Mouse (Mus musculus) MN1 (cell line): ENCODE data around the gene Larp4.
A peak's percentile ranks its signal among the peaks of the same experiment; 100 is the strongest.
"Not testable (repeated sequence)": the region's sequence is repeated elsewhere in the genome, so short reads cannot be mapped to it uniquely, and the experiment has no call there.

Experiments used
- DNase-seq: peaks from one replicate; pipeline ENCODE4 v3.0.0-alpha.2; 2016; ENCODE audit warnings: low spot score

Gene Larp4

DNA sequence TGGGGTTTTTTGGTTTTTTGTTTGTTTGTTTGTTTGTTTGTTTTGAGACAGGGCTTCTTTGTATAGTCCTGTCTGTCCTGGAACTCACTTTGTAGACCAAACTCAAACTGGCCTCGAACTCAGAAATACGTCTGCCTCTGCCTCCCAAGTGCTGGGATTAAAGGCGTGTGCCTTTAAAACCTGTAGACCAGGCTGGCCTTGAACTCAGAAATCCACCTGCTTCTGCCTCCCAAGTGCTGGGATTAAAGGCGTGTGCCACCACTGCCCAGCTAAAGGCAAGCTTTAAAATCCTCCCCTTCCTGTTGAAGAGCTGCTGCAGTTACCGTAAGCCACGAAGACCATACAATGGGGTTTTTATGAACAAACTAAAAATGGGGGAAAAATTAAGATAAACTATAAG lies at the start of gene Larp4:
Gene Larp4, plus strand, starts transcription at position 301 of the 400 bp plus-strand sequence.
- DNase-seq, result not testable (repeated sequence)

DNA sequence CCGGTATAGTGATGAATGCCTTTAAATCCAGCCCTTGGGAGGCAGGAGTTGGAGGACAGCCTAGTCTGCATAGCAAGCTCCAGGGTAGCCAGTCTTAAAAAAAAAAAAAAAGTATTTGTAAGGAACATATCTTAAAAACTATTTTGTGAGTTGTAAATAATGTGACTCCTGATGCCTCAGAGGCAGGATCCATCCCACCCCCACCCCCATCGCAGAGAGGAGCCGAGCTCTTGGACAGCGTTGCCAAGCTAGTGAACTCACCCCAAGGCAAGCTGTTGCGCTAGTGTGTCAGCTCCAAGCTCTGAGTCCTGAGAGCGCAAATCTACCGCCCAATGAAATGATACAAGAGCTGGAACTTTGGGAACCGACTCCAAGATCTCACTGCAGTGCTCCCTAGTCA lies 38.6 kb upstream of the Larp4 start:
- no peak for DNase-seq

DNA sequence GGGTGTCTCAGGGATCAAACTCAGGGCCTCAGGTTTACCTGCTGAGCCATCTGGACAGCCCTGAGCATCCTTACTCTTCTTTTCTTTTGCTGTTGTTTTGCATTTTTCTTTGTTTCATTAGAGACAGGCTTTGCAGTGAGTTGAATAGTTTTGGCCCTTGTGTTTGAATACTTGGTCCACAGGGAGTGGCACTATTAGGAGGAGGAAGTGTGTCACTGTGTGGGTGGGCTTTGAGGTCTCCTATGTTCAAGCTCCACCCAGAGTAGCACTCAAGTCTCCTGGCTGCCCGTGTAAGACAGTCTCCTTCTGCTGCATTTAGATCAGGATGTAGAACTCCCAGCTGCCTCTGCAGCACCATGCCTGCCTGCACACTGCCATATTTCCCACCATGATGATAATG lies 35.4 kb upstream of the Larp4 start:
- no peak for DNase-seq

DNA sequence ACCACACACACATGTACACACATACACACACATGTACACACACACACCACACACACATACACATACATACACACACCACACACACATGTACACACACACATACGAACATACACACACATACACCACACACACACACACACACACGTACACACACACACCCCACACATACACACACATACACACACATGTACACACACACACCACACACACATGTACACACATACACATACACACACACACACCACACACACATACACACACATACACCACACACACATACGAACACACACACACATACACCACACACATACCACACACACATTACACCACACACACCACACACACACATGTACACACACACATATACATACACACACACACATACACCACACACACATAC lies 33.2 kb upstream of the Larp4 start:
- DNase-seq, result no peak

DNA sequence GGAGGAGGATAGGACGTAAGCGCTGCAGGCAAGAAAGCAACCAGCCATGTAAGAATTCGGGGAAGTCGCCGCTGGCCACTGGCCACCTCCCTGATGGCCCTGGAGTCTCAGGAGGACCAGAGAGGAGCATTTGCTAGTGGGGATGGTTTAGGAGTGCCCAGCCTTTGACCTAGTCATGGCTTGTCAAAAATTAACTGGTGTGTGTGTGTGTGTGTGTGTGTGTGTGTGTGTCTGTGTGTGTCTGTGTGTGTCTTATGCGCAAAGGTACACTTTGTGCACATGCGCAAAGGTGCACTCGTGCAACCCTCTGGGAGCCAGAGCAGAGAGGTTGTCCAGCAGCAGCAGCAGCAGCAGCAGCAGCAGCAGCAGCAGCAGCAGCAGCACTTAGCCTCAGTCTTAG lies 32.0 kb upstream of the Larp4 start:
- no peak for DNase-seq

DNA sequence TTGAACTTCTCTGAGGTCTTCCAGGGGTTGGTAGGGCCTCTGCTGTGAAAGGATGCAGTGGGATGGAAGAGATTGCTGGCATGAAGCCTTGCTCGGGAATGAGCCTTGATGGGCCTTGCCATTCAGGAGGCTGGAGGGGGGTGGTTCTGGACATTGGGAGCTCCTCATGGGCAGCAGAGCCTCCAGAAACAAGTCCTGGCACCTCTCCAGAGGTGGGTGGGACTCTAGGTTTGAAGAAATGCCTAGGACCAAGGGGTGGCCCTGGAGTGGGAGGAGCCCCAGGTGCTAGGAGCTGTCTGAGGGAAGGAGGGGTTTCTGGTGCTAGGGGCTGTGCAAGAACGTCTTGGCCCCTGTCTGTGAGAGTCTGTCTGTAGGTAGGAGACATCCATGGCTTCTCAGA lies 29.4 kb upstream of the Larp4 start:
- DNase-seq, result peak; percentile 44

DNA sequence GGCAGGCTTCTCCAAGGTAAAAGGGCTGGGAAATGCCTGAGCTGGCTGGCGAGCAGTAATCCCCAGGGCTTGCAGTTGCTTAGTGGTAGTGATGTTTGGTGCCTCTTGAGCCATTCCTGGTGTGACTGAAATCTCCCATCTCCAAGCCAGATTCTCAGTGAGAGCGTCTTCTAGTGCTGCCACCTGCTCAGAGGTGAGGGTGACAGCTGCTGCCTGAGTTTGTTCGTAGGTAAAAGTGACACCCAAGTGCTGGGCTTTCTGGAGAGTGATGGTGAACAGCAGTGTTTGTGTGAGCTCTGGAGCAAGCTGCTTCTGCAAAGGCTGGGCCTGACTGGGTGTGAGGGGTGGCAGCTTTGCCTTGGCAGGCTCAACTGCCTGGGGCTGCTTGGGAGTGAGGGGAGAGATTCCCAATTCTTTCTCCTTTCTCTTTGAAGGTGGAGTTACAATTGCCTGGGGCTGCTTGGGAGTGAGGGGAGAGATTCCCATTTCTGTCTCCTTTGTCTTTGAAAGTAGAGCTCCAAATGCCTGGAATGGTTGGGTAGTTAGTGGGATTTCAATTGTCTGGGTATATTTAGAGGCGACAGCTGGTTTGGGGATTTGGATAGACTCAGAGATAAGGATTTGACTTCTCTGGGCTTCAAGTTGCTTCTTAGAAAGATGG lies 28.8 kb upstream of the Larp4 start:
- no peak for DNase-seq

DNA sequence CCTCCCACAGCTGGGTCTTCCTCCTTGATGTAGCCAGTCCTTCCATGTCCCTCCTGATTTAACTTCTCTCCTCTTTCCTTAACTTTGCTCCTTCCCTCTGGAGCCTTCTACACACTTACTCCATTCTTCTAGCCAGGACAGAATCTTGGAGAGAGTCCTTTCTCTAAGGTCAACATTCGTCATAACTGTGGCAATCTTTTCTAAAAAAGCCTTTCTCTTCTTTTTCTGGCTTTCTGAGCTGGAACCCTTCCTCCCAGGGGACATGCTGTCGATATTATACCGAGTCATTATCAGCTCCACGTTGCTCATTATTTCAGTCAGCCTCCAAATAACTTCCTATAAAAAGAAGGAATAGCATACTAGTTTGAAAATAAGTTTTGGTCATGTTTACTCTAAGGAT lies 14.5 kb upstream of the Larp4 start:
- DNase-seq, result no peak

DNA sequence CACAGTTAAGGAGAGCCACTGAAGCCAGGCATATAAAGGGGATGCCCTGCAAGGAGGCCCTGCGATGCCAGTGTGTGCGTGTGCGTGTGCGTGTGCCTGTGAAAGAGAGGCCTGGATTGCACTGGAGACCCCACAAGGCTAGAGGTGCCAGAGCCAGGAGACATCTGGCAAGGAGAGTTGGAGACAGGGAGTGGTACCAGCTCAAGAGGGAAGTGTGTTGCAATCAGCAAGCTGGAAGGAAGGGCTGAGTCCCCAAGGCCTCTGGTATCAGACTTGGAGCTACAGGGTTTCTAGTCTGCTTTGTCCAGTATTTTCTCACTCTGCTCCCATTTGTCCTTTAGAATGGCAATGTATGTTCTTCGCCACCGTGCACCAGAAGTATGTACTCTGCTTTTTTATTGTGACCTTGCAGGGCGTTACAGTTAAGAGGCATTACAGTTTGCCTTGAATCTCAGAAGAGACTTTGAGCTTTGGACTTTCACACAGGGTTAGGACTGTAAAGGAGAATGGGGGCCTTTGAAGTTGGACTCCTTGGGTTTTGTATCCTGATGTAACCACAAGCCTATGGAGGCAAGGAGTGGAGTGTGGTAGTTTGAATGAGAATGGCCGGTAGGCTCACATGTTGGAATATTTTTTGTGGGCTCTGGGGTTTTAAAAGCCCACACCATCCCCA lies 4.6 kb upstream of the Larp4 start:
- no peak for DNase-seq

DNA sequence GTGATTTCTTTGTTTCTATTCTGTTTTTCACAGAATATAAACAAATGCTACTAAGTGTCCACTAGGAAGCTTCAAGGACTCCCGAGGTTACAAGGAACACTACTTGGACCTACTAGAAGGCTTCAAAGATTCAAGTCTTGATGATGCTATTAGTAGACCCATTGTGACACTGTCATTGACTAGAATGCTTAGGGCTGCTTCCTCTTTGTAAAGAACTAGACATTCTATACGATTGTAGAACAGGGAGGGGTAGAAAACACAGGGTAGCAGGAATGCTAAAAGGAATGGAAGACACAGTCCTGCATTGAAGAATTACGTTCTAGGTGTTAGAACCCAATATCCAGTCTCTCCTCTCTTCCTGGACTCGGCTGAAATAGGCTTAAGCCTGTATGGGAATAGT lies 2.9 kb upstream of the Larp4 start, which contains the start of gene Fam186a:
Gene Fam186a, minus strand, starts transcription at position 101 of the 400 bp plus-strand sequence.
- no peak for DNase-seq

DNA sequence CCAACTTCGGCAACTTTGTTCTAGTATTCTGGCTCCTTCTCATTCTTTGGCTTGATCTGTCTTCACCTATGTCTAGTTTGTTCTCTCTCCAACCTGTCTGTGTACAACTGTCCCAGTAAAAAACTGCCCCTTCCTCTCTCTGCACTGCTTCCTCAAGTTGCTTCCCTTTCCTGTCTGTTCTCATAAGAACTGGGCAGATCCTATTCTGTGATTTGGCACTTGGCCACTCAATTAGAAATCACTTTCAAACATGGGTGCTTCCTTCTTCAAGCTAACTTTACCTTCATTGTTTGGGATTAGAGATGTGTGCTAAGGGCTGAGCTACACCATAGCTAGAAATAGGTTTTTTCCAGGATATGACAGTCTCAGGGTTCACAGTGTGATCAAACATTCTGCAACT lies 741 bp downstream of the Larp4 start:
- no peak for DNase-seq

DNA sequence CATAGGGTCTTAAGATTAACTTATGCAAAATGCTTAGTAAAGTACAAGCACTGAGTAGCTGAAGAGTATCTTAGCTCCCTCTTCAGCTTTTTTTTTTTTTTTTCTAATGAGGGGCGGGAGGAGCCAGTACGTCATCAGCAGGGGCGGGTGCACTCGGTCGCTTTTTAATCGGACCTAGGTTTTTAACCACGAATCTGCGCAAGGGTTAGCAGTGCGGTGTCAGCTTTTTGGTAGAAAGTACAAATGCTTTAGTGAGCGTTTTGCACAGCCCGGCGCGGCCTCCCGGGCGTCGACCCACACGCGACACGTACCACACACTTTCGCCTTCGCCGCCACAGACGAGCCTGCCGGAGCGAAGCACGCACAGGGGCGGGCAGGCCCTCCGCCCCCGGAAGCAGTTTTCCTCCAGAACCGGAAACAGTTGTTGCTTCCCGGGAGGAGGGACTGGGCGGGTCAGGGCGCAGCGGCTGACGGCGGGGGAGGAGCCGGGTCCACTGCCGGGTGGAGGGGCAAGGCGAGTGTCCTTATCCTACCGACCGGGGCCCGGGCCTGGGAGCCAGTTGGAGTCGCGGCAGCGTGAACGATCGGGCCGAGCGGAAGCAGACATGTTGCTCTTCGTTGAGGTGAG lies 2.6 kb downstream of the Larp4 start:
- peak; percentile 98 for DNase-seq

DNA sequence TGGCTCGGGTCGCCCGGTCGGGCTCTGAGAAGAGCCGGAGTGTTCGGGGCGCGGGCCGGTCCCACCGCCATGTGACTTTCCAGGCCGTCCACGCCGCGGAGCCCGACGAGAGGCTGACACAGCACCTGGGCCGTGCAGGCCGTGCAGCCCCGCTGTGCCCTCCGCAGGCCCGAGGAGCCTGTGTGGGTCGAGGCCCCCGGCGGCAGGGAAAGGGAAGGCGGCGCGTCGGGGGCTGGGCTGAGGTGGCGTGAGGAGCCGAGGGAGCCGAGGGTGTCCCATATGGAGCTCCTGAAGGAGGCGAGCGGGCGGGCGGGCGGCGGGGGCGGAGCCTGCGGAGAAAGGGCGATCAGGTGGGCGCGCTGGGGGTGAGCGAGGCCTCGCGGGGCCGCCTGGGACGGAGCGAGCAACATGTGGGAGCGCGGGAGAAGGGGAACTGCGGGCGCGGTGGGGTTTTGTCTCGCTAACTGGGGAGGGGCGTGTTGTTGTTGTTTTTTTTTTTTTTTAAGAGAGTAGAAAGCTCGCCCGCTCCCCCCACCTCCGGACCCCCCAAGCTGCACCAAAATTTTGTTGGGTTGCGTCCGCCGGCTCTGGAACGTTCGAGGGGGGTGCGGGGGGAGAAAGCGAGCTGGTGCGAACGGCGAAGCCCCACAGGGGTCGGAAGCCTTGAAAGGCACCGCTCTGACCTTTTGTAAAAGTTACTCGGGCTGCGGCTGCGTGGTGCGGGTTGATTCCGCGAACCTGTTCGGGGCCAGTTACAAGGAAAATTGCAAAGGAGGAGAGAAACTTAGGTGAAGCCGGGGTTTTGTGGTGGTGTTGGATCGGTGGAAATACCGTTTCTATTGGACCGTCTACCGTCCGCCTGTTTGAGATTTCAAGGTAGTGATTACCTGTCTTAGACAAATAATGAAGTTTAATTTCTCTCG lies 3.4 kb downstream of the Larp4 start:
- peak; percentile 89 for DNase-seq

DNA sequence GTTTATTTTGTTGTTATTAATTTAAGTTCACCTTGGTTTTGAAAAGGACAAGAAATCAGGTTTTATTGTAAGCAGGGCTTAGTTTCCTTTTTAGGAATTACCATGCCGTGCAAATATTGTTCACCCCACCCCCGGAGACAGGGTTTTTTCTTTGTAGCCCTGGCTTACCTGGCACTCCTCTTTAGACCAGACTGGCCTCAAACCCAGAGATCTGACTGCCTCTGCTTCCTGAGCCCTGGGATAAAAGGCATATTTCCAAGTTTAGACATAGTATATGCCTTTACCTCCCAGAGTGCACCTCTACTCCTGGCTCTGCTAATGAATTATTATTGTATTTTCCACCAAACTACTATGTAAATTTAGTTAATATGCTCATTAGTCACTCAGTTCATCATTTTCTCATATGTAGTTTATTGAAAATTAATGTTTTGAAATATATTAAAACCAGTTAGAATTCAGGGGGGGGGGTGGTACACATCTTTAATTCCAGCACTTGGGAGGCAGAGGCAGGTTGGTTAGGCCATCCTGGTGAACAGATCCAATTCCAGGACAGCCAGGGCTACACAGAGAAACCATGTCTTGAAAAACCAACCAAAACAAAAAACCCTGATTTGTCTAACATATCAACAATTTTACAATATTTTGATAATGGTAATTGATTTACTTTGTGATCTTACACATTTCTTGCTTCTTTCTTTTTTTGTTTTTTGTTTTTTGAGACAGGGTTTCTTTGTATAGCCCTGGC lies 4.8 kb downstream of the Larp4 start:
- DNase-seq, result no peak

DNA sequence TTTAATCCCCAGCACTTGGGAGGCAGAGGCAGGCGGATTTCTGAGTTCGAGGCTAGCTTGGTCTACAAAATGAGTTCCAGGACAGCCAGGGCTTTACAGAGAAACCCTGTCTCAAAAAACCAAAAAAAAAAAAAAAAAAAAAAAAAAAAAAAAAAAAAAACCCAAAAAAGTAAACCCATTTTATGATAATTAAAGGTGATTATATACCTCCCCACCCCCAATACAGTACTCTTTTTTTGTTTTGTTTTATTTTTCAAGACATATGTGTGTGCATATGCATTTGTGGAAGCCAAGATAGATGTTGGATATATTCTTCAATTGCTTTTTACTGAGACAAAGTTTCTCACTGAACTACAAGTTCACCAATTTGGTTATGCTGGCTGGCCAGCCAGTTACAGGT lies 6.3 kb downstream of the Larp4 start:
- not testable (repeated sequence) for DNase-seq

DNA sequence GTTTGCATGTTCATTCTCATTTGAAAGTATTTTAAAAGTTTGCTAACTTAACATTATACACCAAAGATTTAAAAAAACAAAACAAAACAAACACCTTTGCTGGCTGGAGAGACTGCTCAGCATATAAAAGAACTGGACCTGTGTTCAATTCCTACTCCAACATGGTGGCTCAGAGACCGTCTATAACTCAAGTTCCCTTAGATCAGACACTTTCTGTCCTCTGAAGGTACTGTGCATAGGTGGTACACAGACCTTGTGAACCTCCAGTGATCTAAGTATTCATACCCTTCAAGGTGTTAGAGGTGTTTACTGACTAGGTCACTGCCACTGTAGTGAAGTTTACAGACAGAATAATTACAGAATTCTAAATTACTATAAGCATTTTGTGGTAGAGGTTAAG lies 9.4 kb downstream of the Larp4 start:
- DNase-seq, result no peak

DNA sequence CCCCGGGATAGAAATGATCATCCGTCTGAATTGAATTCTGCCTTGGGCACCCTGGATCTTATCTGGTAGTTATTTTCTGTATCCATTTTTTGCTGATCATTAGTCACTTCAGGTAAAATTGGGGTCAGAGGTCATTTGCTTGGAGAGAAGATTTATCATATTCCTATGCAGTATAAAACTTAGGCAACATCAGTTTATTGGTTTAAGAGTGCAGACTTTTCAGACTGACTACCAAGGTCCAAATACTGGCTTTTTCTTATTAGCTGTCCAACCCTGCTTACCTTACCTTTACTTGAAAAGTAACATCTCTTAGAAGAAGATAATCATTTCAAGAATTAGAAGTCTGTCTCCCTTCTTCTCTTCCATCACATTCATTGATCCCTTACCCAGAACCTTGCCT lies 9.8 kb downstream of the Larp4 start:
- no peak for DNase-seq

DNA sequence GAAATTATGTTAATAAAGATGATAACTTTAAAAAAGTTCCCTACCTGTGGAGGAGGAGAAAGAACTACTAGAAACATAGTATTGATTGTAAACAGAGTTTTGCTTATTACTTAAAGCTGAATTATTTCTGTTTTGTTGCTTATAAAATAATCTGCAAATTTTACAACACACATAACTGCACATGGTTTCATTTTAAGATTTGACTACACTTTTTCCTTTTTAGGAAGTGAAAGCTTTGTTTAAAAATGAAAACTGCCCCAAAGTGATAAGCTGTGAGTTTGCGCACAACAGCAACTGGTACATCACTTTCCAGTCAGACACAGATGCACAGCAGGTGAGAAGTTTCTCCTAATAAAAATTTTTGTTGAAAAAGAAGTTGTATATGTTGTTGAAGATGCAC lies 23.2 kb downstream of the Larp4 start:
- no peak for DNase-seq

DNA sequence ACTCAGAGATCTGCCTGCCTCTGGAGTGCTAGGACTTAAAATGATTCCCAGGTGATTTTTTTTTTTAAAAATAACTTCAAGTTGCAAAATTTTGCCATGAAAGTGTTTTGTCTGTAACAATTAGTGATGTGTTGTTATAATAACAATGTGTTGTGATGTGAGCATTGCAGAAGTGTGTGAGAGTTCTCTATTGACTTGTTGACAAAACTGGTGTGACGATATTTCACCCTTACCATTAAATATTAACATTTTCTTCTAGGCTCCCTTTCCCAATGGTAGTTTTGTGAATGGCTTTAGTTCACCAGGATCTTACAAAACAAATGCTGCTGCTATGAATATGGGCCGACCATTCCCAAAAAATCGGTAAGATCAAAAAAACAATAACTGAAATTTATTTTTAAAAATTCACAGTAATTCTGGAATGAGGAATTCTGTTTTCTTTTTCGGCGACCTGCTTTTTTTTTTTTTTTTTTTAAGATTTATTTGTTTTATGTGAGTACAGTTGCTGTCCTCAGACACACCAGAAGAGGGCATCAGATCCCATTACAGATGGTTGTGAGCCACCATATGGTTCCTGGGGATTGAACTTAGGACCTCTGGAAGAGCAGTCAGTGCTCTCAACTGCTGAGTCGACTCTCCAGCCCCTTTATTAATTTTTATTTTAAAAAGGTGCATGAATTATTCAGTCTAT lies 27.4 kb downstream of the Larp4 start:
- no peak for DNase-seq

DNA sequence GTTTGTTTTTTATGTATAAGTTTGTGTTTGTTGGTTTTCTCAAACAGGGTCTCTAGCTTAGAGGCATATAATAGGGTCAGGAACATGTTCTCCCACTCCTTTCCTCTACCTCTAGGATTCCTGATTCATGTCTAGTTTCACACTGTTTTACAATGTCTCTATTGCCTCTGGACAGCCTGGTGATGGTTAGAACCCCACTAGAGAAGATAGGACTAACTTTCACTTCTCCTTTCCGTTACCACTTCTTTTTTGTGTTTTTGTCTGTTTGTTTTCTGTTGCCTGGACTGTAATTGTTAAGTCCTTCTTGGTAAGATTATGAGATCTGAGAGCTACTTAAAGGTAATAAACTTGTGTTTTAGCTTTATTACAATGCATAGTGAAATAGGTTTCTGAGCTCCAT lies 29.5 kb downstream of the Larp4 start:
- DNase-seq, result no peak

DNA sequence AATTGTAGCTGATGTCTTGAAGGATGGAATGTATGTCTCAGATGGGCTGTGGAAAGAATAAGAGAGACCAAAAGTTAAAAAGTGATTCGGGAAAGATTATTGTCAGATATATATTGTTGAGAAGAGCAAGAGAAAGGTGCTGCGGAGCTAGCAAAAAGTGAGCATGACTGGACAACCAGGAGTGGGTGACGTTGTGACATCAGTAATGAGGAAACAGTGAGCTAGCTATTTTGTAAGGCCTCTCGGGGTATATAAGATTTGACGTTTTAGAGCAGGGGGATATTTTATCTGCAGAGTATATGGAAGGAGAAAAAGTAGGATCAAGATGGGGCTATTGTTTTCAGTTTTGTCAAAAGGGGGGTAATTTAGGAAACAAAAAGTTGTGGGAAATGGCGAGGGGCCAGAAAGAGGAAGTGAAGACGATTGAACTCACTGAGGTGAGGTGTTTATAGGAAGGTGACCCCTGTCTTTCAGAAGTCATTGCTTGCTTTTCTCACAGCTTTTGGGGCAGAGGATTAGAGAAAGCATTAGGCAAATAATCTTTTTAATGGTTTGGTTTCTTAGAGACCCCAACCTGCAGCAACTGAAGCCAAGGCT lies 34.9 kb downstream of the Larp4 start:
- DNase-seq, result no peak
